Mouse (Mus musculus): ENCODE measurements at regions not wholly inside any gene's neighbourhood (a gene's known extent, or its start where the extent isn't known, plus 50 kb on each side); places are given as distances from the start of the nearest gene placed in this dataset.

DNA sequence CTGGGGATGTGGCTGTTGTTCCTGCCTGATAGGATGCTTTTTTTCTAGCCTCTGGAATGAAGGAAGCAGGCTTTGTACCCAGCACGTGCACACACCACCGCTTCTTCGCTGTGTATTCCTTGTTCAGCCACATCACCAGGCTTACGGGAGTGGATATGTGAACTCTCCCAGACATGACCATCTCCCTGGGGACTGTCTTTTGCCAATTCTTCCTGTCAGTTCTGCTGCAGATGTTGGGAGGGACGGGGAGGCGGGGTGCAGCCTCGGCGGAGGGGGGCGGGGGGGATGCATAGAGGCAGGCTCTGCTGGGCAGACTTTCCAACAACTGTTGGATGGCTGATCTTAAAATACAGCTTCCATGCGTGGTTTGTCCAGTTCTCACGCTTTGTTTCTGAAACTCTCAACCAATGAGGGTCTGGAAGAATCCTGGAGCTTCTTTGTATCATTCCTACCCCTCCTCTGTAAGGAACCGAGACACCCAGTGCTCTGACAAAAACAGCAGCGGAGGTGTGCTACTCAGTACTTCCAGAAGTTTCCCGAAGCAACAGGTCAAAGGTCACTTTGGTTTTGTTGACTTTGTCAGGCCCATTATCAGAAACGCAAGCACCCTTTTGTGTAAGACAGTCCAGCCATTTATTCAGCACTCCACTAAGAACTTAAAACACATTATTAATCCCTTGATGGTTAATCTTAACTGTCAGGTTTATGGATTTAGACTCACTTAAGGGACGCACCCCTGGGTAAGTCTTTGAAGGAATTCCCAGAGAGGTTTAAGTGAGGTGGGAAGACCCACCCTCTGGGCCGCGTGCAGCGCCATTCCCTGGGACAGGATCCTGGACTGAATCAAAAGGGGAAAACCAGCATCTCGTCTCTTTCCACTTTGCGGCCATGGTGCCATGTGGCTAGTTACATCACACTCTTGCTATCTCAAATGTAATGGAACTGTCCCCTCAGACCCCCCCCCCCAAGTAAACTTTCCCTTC is 476.5 kb upstream of the Tbx3 start:
- Histone ChIP-seq H3K4me1 (ENCODE audit: control insufficient read depth, insufficient read depth, low read length) (peaks cover 12% of the 10 kb centered on the region), H3K4me2 (ENCODE audit: low read depth, low read length) (no peak overlapping the region), H3K27me3 (replicated peaks; ENCODE audit: control insufficient read depth, insufficient read depth, low read length) (no peaks in the 10 kb centered on the region), H3K9ac (ENCODE audit: low read depth, low read length) (no peak overlapping the region), H3K9me3 (ENCODE audit: control insufficient read depth, low read length) (no peaks in the 10 kb centered on the region), H3K4me3 (ENCODE audit: low read length) (no peak overlapping the region), H3K36me3 (ENCODE audit: control insufficient read depth, insufficient read depth, low read length) (no peaks in the 10 kb centered on the region), H3K27ac (ENCODE audit: low read length) (no peak overlapping the region)
- WGBS = 34% methylated on average over 21 of the region's 21 CpGs
- ATAC-seq = peak; percentile 58

DNA sequence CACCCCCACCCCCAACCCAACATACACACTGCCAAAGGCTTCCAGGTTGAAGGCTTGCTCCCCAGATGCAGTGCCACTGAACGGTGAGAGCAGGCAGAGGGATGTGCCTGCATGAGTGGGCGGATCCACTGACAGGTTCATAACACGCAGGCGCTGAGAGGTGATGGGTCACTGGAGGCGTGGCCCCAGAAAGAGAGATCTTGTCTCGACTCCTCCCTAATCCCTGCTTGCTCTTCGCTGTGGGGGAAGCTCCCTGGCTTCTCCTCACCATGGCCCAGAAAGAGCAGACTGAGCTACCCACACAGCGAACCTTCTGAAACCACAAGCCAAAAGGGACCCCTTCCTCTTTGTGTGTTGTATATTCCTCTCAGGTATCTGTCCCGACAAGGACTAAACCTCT is 470.6 kb upstream of the Tbx3 start:
- Histone ChIP-seq H3K4me3 (ENCODE audit: low read length) (no peak overlapping the region), H3K4me1 (ENCODE audit: control insufficient read depth, insufficient read depth, low read length) (peaks cover 2% of the 10 kb centered on the region; the same call in 1 of the 2 replicates), H3K4me2 (ENCODE audit: low read depth, low read length) (no peak overlapping the region), H3K27ac (ENCODE audit: low read length) (no peak overlapping the region), H3K9ac (ENCODE audit: low read depth, low read length) (no peak overlapping the region), H3K9me3 (ENCODE audit: control insufficient read depth, low read length) (no peaks in the 10 kb centered on the region), H3K36me3 (ENCODE audit: control insufficient read depth, insufficient read depth, low read length) (no peaks in the 10 kb centered on the region), H3K27me3 (replicated peaks; ENCODE audit: control insufficient read depth, insufficient read depth, low read length) (no peaks in the 10 kb centered on the region)
- ATAC-seq = no peak
- WGBS = 48% methylated on average over 9 of the region's 9 CpGs

DNA sequence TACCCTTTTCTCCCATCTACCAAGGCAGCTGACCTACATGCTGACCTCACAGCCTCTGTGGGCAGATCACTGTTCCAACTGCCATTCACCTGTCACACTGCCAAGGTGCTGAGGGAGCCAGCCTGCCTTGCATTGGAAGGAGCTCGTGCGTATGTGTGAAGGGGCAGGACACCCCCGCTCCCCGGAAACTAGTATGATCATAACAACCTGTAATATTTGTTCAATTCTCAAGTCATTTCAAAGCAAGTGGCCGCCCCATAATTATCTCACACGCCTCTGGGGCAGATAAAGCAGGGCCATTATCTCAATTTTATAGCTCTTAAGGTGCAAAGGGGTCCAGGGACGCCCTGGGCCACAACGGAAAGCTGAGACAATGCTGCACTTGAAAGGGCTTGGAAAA is 469.2 kb upstream of the Tbx3 start:
- H3K27ac ChIP-seq (ENCODE audit: low read length) = no peak overlapping the region
- ATAC-seq = peak; percentile 89
- no peak overlapping the region for H3K4me2 ChIP-seq (ENCODE audit: low read depth, low read length)
- WGBS = 50% methylated on average over 8 of the region's 8 CpGs
- H3K36me3 ChIP-seq (ENCODE audit: control insufficient read depth, insufficient read depth, low read length) = no peaks in the 10 kb centered on the region
- H3K9ac ChIP-seq (ENCODE audit: low read depth, low read length) = no peak overlapping the region
- H3K27me3 ChIP-seq (replicated peaks; ENCODE audit: control insufficient read depth, insufficient read depth, low read length) = no peaks in the 10 kb centered on the region
- H3K4me1 ChIP-seq (ENCODE audit: control insufficient read depth, insufficient read depth, low read length) = peaks cover 3% of the 10 kb centered on the region; the same call in 1 of the 2 replicates
- H3K4me3 ChIP-seq (ENCODE audit: low read length) = no peak overlapping the region
- no peaks in the 10 kb centered on the region for H3K9me3 ChIP-seq (ENCODE audit: control insufficient read depth, low read length)

DNA sequence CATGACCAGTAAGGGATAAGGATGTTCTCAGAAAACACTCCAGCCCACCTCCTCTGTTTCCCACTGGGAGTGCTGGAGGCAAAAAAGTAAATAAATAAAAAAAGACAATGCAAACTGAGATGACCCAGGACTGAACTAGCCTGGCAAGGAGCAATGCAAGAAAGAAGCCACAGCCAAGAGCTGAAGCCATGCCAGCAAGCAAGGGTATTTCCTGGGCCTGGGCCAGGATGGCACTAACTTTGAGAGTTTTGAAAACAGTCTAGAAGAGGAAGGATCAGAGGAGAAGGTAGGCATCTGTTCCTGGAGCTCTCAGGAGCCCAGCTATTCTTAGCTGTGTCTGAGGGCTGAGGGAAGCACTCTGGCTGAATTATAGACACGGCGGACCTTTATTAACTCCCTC is 465.7 kb upstream of the Tbx3 start:
- H3K9me3 ChIP-seq (ENCODE audit: control insufficient read depth, low read length) = 0 out of 2 replicates have a peak, but pooled peaks cover 2% of the 10 kb centered on the region
- 39% methylated on average over 2 of the region's 2 CpGs for WGBS
- ATAC-seq = no peak

DNA sequence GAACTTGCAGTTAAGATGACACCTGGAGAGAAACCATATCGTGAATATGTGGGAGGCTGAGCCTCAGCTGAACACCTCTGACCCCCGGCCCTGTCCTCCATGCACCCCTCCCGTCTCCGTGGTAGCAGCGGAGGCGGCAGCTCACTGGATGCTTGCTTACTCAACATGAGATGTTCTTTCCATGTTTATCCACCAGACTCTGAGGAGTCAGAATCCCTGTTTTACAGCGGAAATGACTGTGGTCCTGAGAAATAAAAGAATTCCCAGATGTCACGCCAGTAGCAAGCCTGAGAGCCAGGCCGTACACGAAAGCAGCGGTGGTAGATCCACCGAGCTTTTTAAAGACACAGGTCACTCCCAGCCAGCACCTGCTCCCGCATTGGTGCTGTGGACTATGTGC is 462.4 kb upstream of the Tbx3 start:
- H3K36me3 ChIP-seq (ENCODE audit: control insufficient read depth, insufficient read depth, low read length) = no peaks in the 10 kb centered on the region
- peaks cover 3% of the 10 kb centered on the region; the same call in 1 of the 2 replicates for H3K4me1 ChIP-seq (ENCODE audit: control insufficient read depth, insufficient read depth, low read length)
- H3K27me3 ChIP-seq (replicated peaks; ENCODE audit: control insufficient read depth, insufficient read depth, low read length) = no peaks in the 10 kb centered on the region
- 0 out of 2 replicates have a peak, but pooled peaks cover 7% of the 10 kb centered on the region for H3K9me3 ChIP-seq (ENCODE audit: control insufficient read depth, low read length)
- H3K9ac ChIP-seq (ENCODE audit: low read depth, low read length) = no peak overlapping the region
- 70% methylated on average over 13 of the region's 13 CpGs for WGBS
- H3K4me3 ChIP-seq (ENCODE audit: low read length) = no peak overlapping the region
- ATAC-seq = no peak
- no peak overlapping the region for H3K4me2 ChIP-seq (ENCODE audit: low read depth, low read length)
- no peak overlapping the region for H3K27ac ChIP-seq (ENCODE audit: low read length)

More for the DNA sequence above, 465.7 kb upstream of the Tbx3 start:
- Histone ChIP-seq H3K27ac (ENCODE audit: low read length) (no peak overlapping the region), H3K36me3 (ENCODE audit: control insufficient read depth, insufficient read depth, low read length) (no peaks in the 10 kb centered on the region), H3K4me2 (ENCODE audit: low read depth, low read length) (no peak overlapping the region), H3K4me1 (ENCODE audit: control insufficient read depth, insufficient read depth, low read length) (peaks cover 3% of the 10 kb centered on the region; the same call in 1 of the 2 replicates), H3K9ac (ENCODE audit: low read depth, low read length) (no peak overlapping the region), H3K27me3 (replicated peaks; ENCODE audit: control insufficient read depth, insufficient read depth, low read length) (no peaks in the 10 kb centered on the region), H3K4me3 (ENCODE audit: low read length) (no peak overlapping the region)

DNA sequence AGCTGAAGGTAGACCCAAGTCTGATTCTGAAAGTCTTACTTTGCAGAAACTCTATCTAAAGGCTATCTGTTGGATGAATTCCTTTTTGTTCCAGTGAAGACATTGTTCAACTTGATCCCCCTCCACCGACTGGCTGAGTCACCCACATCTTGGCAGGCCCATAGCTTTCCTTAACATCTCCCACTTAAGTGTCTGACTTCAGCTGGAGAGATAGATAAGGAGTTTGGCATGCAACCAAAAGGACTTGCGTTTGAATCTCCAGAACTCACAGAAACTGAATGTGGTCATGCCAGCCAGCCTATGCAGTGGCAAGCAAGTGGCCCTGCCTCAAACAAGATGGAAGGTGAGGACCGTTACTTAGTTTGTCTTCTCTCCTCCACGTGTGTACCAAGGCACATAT is 457.3 kb upstream of the Tbx3 start:
- H3K4me2 ChIP-seq (ENCODE audit: low read depth, low read length) = no peak overlapping the region
- H3K36me3 ChIP-seq (ENCODE audit: control insufficient read depth, insufficient read depth, low read length) = no peaks in the 10 kb centered on the region
- H3K9ac ChIP-seq (ENCODE audit: low read depth, low read length) = no peak overlapping the region
- H3K4me3 ChIP-seq (ENCODE audit: low read length) = no peak overlapping the region
- no peak overlapping the region for H3K27ac ChIP-seq (ENCODE audit: low read length)
- 57% methylated on average over 4 of the region's 4 CpGs for WGBS
- 0 out of 2 replicates have a peak, but pooled peaks cover 9% of the 10 kb centered on the region for H3K9me3 ChIP-seq (ENCODE audit: control insufficient read depth, low read length)
- no peak for ATAC-seq
- H3K27me3 ChIP-seq (replicated peaks; ENCODE audit: control insufficient read depth, insufficient read depth, low read length) = no peaks in the 10 kb centered on the region
- no peaks in the 10 kb centered on the region; the same call in 1 of the 2 replicates for H3K4me1 ChIP-seq (ENCODE audit: control insufficient read depth, insufficient read depth, low read length)

DNA sequence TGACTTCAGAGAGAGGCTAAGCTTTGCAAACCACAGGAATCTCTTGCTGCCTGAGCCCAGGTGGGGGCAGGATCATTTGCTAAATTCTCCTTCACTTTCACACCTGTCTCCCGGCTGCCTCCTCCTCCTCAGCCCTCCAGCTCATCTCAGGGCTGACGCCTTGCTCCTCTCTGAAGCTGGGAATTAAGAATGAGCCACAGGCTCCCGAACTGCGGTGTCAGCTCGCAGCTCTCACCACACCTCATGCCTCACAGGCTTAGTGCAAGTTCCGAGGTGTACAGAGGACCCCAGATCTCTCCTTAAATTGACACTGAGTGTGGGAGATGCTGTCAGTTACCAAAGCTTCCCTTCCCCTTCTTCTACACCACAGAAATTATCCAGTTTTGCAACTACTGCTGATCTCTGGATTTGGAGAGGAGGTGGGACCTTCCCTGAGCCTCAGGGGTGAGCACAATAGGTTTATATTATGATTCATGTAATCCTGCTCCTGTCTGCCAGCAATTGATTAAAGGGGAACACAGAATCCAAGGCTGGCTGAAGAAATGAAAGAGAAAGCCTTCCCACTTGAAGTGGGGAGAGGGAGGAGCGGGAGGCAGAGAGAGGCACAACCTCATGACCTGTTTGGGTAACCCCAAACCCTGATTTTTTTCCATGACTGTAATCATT is 456.6 kb upstream of the Tbx3 start:
- H3K27me3 ChIP-seq (replicated peaks; ENCODE audit: control insufficient read depth, insufficient read depth, low read length) = no peaks in the 10 kb centered on the region
- ATAC-seq = no peak
- H3K4me2 ChIP-seq (ENCODE audit: low read depth, low read length) = no peak overlapping the region
- WGBS = 49% methylated on average over 7 of the region's 7 CpGs
- no peaks in the 10 kb centered on the region; the same call in 1 of the 2 replicates for H3K4me1 ChIP-seq (ENCODE audit: control insufficient read depth, insufficient read depth, low read length)
- H3K4me3 ChIP-seq (ENCODE audit: low read length) = no peak overlapping the region
- H3K9me3 ChIP-seq (ENCODE audit: control insufficient read depth, low read length) = 0 out of 2 replicates have a peak, but pooled peaks cover 9% of the 10 kb centered on the region
- H3K9ac ChIP-seq (ENCODE audit: low read depth, low read length) = no peak overlapping the region
- H3K27ac ChIP-seq (ENCODE audit: low read length) = no peak overlapping the region
- H3K36me3 ChIP-seq (ENCODE audit: control insufficient read depth, insufficient read depth, low read length) = no peaks in the 10 kb centered on the region

DNA sequence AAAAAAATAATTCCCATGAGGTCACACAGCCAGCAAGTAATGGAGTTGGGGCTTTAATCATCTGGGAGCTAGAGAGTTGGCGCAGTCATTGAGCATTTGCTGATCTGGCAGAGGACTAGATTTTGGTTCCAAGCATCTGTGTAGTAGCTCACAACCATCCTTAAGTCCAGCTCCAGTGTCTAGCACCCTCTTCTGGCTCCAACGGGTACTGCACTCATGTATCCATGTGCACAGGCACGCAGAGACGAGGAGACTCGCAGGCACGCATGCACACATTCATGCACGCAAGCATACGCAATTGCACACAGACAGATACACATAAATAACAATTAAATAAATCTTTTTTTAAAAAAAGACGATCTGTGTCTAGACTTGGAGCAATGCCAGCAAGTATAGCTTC is 455.5 kb upstream of the Tbx3 start:
- Histone ChIP-seq H3K27me3 (replicated peaks; ENCODE audit: control insufficient read depth, insufficient read depth, low read length) (no peaks in the 10 kb centered on the region), H3K4me2 (ENCODE audit: low read depth, low read length) (no peak overlapping the region), H3K27ac (ENCODE audit: low read length) (no peak overlapping the region), H3K9me3 (ENCODE audit: control insufficient read depth, low read length) (0 out of 2 replicates have a peak, but pooled peaks cover 5% of the 10 kb centered on the region), H3K9ac (ENCODE audit: low read depth, low read length) (no peak overlapping the region), H3K4me1 (ENCODE audit: control insufficient read depth, insufficient read depth, low read length) (no peaks in the 10 kb centered on the region; the same call in 1 of the 2 replicates), H3K36me3 (ENCODE audit: control insufficient read depth, insufficient read depth, low read length) (no peaks in the 10 kb centered on the region), H3K4me3 (ENCODE audit: low read length) (no peak overlapping the region)
- 90% methylated on average over 9 of the region's 9 CpGs for WGBS
- ATAC-seq = no peak

DNA sequence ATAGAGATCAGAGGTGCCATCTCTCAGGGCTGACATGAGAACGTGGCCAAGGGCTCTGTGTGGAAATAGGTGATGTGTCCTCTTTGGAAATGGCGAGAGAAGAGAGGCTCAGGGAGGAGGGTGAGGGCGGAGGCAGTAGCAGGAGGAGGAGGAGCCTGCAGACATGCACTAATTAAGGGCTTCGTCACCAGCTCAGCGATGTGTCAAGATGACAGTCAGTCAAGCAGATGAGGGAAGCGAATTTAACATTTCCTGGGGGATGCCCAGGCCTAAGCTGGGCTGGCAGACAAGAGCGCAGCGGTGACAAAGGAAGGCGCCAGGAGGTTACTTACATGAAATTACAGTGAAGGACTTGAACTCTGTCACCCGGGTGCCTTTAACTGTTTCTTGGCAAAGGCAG is 455.1 kb upstream of the Tbx3 start:
- H3K27me3 ChIP-seq (replicated peaks; ENCODE audit: control insufficient read depth, insufficient read depth, low read length) = no peaks in the 10 kb centered on the region
- no peak for ATAC-seq
- no peak overlapping the region for H3K27ac ChIP-seq (ENCODE audit: low read length)
- no peaks in the 10 kb centered on the region for H3K36me3 ChIP-seq (ENCODE audit: control insufficient read depth, insufficient read depth, low read length)
- no peak overlapping the region for H3K9ac ChIP-seq (ENCODE audit: low read depth, low read length)
- WGBS = 86% methylated on average over 10 of the region's 10 CpGs
- no peak overlapping the region for H3K4me3 ChIP-seq (ENCODE audit: low read length)
- no peak overlapping the region for H3K4me2 ChIP-seq (ENCODE audit: low read depth, low read length)
- no peaks in the 10 kb centered on the region; the same call in 1 of the 2 replicates for H3K4me1 ChIP-seq (ENCODE audit: control insufficient read depth, insufficient read depth, low read length)
- H3K9me3 ChIP-seq (ENCODE audit: control insufficient read depth, low read length) = 0 out of 2 replicates have a peak, but pooled peaks cover 2% of the 10 kb centered on the region
